Mouse (Mus musculus): ENCODE measurements around the gene Fbxo44.
"Not testable (repeated sequence)": the region's sequence is repeated elsewhere in the genome, so short reads cannot be mapped to it uniquely, and the experiment has no call there.

Gene Fbxo44

GRCm38 (mm10) chr4:148130561-148131413, 29.5 kb downstream of the Fbxo44 start, which contains the start of gene Draxin:
Gene Draxin, minus strand, starts transcription at chr4:148130698.
- DNase-seq (ENCODE audit: low spot score) = peak; percentile 89

DNA sequence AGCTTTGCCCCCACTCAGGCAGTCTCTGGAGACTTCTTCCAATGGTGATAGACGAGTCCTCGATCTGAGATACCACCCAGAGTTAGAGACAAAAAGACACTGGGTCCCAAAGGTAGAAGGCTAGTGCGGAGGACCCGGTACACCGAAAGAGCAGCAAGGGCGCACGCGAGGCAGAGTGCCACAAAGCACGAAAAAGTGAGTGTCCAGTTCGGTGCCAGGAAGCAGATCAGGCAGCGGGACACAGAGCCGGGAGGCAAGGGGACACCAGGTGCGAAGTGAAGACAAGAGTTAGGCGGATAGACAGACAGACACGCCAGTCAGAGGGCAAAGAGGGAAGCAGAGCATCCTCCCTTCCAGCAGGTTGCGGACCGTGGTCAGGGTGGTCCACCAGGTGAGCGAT, 30.1 kb downstream of the Fbxo44 start, which contains the start of gene Mad2l2:
Gene Mad2l2 (plus strand): TSS at position 252 of the 400 bp plus-strand sequence.
- no peak for DNase-seq (ENCODE audit: low spot score)

DNA sequence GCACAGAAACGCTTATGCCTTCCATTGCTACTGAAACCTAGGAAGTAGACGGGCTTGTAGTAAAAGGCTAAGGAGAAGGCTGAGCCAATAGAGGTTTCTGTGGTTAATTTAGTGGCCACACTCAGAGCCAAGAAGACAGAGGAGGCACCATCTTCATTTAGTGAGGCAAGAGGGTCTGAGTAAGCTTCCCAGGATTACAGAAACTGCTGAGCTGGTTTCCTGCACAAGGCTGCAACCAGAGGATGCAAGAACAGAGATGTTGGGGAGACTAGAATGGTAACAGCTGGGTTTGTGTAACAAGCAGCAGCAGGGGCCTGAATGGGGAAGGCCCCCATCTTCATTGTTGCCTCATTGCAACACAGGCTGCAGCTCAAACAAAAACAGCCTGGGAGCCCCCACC, 31.6 kb downstream of the Fbxo44 start:
- no peak for DNase-seq (ENCODE audit: low spot score)

- no peak for DNase-seq (ENCODE audit: low spot score)
Measured at GRCm38 (mm10) chr4:148128241-148128640, 32.0 kb downstream of the Fbxo44 start.

DNA sequence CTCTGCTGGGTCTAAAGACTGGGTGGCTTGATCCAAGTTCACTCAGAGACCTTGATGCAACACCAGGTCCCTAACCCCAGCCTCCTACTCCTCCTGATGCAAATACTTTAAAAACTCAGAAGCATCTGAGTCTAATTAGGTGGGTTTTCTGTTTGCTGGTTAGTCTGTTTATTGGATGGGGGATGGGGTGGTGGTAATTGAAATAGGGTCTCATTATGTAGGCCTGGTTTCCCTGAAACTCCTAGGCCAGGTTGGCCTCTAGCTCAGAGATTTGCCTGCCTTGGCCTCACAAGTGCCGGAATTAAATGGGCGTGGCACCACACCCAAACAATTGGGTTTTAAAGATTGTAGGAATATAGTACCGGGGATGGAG, 37.6 kb downstream of the Fbxo44 start:
- no peak for DNase-seq (ENCODE audit: low spot score)

DNA sequence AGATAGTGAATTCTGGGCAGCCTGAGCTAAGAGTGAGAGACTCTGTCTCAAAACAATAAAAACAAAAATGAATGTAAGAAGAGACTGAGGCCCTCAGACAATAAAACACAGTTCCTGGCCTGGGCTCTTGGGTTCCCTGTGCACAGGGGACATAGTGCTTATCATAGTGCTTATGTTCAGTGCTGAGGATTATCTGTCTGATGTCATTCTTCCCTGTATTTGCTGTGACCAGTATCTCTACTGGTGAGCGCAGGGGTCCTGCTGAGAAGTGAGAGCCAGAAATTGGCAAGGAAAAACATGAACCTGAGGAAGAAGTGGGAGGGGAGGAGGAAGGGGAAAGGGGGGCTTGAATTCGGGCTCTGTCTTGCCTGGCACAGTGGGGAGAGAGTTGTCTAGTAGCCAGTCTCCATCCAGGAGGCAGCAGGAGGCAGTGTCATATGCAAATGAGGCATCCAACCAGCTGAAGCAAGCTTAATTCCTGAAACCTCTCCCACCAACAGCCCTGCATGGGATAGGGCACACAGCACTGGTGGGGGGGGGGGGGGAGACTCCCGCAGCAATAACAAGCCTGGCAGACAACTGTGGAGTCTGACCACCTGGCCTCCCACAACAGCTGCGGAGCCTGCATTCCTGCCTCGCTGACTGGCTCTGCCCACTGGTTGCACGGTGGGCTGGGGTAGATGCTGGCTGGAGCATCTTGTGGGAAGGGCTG, 38.1 kb downstream of the Fbxo44 start:
- peak; percentile 32 for DNase-seq (ENCODE audit: low spot score)

DNA sequence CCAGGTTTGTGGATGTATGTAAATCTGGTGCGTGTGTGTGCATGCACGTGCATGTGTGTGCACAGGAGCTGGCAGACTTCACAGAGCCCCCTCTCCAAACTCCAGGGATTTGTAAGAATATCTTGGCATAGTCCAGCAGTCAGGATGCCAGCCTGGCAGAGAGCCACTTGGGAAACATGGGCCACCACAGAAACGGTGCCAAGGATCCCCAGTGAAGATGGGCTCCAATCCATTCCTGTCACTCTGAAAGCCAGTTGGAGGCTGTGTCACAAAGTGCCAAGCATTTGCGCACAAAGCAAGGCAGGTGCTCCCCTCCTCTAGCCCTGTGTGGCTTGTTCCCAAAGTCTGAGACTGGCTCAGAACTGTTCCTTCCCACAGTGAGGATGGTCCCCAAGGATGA, 38.9 kb downstream of the Fbxo44 start:
- no peak for DNase-seq (ENCODE audit: low spot score)

DNA sequence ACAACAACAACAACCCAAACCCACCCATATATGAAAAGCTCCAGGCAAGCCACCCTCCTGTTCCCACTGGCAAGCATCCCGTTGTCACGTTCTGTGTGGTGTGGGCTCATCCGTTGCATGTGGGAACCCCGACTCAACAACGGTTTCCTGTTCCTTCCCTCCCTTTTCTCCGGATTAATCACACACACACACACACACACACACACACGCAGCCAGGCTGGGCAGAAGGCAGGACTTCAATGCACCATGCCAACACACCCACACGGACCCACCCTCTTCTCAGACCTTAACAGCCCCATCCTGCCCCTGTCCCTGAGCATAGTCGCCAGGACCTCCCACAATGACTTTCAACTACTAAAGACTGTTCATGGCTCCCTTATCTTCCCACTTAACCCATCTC, 39.7 kb downstream of the Fbxo44 start:
- no peak for DNase-seq (ENCODE audit: low spot score)

DNA sequence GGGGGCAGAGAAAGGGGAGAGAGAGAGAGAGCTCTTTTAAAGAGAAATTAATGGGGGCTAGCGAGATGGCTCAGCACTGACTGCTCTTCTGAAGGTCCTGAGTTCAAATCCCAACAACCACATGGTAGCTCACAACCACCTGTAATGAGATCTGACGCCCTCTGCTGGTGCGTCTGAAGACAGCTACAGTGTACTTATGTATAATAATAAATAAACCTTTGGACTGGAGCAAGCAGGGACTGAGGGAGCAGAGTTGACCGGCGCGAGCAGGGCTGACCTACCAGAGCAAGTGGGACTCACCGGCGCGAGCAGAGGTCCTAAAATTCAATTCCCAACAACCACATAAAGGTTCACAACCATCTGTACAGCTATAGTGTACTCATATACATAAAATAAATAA, 40.7 kb downstream of the Fbxo44 start:
- not testable (repeated sequence) for DNase-seq (ENCODE audit: low spot score)

DNA sequence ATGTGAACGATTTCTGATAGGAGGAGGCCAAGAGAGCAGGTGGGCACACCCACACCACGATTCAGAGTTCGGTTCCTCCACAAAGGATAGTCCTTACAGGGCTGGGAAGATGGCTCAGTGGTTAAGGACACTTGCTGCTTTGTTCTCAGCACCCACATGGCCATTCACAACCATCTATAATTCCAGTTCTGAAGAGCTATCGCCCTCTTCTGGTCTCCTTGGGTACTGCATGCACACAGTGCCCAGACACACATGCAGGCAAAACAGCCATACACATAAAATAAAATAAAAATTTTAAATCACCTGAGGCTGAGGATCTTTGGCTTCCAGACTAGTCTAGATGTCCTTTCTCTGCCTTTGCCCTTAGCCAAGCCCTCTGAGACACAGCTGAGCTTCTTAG, 42.9 kb downstream of the Fbxo44 start:
- DNase-seq (ENCODE audit: low spot score) = no peak

- no peak for DNase-seq (ENCODE audit: low spot score)
Measured at GRCm38 (mm10) chr4:148116657-148117056, 43.6 kb downstream of the Fbxo44 start.

- peak; percentile 89 for DNase-seq (ENCODE audit: low spot score)
Measured at GRCm38 (mm10) chr4:148115467-148115866, 44.8 kb downstream of the Fbxo44 start.

DNA sequence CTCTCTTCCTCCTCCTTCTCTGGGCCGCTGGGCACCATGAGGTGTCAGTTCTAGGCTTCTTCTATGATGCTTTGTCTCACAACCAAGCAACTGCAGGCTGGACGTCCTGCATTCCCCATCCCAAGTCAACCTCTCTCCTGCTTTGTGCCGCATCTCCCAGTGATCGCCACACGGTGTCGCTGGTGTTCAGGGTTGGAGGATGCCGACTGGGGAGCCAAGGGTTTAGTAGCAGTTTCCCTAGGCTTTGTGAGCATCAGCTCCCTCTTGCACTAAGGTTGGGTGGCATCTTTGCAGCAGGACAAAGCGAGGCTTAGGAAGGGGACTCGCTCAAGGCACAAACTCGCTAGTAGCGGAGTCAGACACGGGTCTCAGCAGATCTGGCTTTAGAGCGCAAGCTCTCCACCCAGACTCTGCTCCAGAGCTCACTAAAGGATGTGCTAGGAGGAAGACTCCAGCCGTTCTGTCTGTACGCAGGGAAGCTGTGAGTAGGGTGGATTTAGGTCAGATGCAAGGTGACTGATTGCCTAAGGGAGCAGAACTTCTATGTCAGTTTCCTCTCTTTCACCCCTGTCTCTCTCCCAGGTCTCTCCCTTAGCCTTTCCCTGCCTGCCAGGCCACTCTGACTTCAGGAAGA, 45.4 kb downstream of the Fbxo44 start:
- peak; percentile 93 for DNase-seq (ENCODE audit: low spot score)

DNA sequence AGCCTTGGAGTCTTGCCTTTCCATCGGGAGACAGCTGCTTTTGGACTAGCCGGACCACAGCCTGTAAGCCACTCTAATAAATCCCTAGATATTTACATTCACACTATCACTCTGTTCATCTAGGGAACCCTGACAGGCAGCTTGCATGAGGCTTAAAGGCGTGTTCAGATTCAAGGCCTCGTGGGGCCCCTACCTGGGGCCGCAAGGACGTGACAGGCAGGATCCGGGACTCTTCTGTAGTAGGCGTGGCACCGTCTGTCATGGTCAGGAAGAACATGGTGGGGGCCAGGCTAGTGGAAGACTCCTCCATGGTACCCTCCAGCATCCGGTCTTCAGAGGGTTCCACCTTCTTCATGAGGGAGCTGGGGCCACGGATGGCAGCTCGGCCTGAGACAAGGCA, 47.8 kb downstream of the Fbxo44 start:
- DNase-seq (ENCODE audit: low spot score) = no peak

DNA sequence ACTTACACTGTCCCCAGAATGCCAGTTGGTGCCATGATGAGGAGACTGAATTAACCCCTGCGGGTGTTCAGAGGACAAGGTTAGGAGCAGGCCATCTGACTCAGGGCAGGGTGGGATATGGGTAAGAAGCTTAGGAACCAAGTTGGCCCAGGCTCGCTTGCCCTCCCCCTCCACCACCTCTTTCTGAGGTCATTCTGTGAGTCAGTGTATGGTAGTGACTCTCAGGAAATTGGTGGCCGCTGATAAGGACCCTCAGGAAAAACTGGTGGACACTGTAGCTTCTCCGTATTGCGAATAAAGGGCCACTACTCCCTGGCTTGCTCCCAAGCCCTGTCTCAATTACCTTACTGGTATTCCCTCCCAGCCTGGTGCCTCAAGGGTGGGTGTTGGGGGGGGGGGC, 51.1 kb downstream of the Fbxo44 start:
- no peak for DNase-seq (ENCODE audit: low spot score)

GRCm38 (mm10) chr4:148108565-148109100, 51.6 kb downstream of the Fbxo44 start:
- DNase-seq (ENCODE audit: low spot score) = no peak

GRCm38 (mm10) chr4:148107621-148108291, 52.5 kb downstream of the Fbxo44 start:
- DNase-seq (ENCODE audit: low spot score) = peak; percentile 67

DNA sequence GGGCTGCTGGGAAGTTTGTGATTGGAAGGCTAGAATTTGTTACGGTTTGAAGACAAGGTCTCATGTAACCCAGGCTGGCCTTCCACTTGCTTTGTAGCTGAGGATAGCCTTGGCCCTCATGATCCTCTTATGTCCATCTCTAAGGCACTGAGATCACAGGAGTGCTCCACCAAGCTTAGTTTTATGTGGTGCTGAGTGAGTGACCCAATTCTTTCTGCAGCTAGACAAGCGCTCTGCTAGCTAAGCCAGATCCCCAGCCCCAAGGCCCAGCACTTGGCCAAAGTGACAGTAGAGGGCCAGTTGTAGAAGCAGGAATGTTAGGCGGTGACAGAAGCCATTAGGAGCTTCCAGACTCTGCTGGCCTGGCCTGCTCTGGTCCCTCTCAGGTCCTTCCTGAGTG, 56.1 kb downstream of the Fbxo44 start:
- no peak for DNase-seq (ENCODE audit: low spot score)

Measured in MN1 (cell line).